Mouse (Mus musculus) forebrain, embryonic 11.5 days (tissue): ENCODE data around the gene Ptprm. TPM values are rescaled to one million over a fixed set of nuclear protein-coding genes. Genes with fewer than 3 reads are reported as not detected.

Experiments used
- ATAC-seq: fragments of 200-750 bp; cut with Nextera tagmentation; replicated peaks from 2 replicates; pipeline ENCODE4 v1.8.0; 2017; ENCODE audit warnings: moderate TSS enrichment; ENCODE audit not compliant: low FRiP score
- DNase-seq: peaks from one replicate; pipeline ENCODE4 v3.0.0-alpha.2; 2017; ENCODE audit warnings: low spot score
- H3K27ac ChIP-seq: fragments of 300-500 bp; sonication (generic); 2 replicates; pipeline ENCODE4 v1.5.1; 2014; ENCODE audit warnings: low read depth, low read length
- H3K27me3 ChIP-seq: fragments of 300-500 bp; sonication (generic); 2 replicates; pipeline ENCODE4 v1.6.1; 2014; ENCODE audit warnings: mild to moderate bottlenecking, low read length, mixed read lengths; ENCODE audit not compliant: control insufficient read depth, insufficient read depth
- H3K36me3 ChIP-seq: fragments of 300-500 bp; sonication (generic); 2 replicates; pipeline ENCODE4 v1.6.1; 2014; ENCODE audit warnings: mild to moderate bottlenecking, low read length, moderate library complexity, mixed read lengths; ENCODE audit not compliant: control insufficient read depth, insufficient read depth
- H3K4me1 ChIP-seq: fragments of 300-500 bp; sonication (generic); replicated peaks from 2 replicates; pipeline ENCODE4 v1.6.1; 2014; ENCODE audit warnings: low read length, mixed read lengths; ENCODE audit not compliant: control insufficient read depth, insufficient read depth
- H3K4me2 ChIP-seq: fragments of 300-500 bp; sonication (generic); 2 replicates; pipeline ENCODE4 v1.6.1; 2014; ENCODE audit warnings: low read depth, mild to moderate bottlenecking, low read length, moderate library complexity, mixed read lengths; ENCODE audit not compliant: severe bottlenecking
- H3K4me3 ChIP-seq: fragments of 300-500 bp; sonication (generic); 2 replicates; pipeline ENCODE4 v1.5.1; 2014; ENCODE audit warnings: low read depth, low read length
- H3K9ac ChIP-seq: fragments of 300-500 bp; sonication (generic); 2 replicates; pipeline ENCODE4 v1.6.1; 2014; ENCODE audit warnings: low read length
- H3K9me3 ChIP-seq: fragments of 300-500 bp; sonication (generic); 2 replicates; pipeline ENCODE4 v1.6.1; 2016; ENCODE audit warnings: low read length, mixed read lengths; ENCODE audit not compliant: control insufficient read depth
- WGBS: fragments of 180-500 bp; shearing (Covaris S2); extraction: QIAGEN DNeasy Blood & Tissue Kit; methylation state at CpG from one replicate; pipeline ENCODE4 v1.1.7; 2014; 5-methylcytosine and 5-hydroxymethylcytosine counted together
- polyA plus RNA-seq: library from polyadenylated mRNA; unstranded; fragments of >200 nt; fragmentation: Nextera tagmentation; extraction: Ambion mirVana; gene quantifications from 2 replicates; pipeline ENCODE4 v1.2.1, GENCODE M21; 2014

Ptprm gene
- polyA plus RNA-seq, 1 experiment from 2014 or later: 11.7 TPM

DNA sequence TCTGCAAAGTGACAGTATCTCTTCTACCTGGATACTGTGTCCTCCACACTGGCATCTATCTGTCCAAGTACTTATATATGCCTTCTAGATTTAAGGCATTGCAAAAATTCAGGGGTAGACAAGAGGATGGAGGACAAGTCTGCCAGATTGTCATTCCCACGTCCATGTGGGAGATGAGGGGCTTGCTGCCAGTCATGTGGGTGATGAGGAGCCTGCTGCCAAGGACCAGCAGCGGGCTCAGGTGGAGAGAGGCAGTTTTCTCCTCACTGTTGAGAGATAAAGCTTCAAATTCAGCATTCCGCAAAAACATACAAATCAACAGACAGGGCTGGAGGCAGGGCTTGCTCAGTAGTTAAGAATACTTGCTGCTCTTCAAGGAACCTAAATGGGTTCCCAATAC lies 66.8 kb downstream of the Ptprm start:
- WGBS: 84% methylated on average over 3 of the region's 3 CpGs
- H3K9ac ChIP-seq: no peak overlapping the region
- no peaks in the 10 kb centered on the region for H3K27me3 ChIP-seq
- ATAC-seq (no peak), DNase-seq (no peak)
- no peak overlapping the region for H3K4me3 ChIP-seq
- H3K27ac ChIP-seq: no peak overlapping the region
- H3K4me1 ChIP-seq: peaks cover 1% of the 10 kb centered on the region; the same call in 1 of the 2 replicates
- H3K36me3 ChIP-seq: no peaks in the 10 kb centered on the region
- H3K4me2 ChIP-seq: no peak overlapping the region
- H3K9me3 ChIP-seq: no peaks in the 10 kb centered on the region

DNA sequence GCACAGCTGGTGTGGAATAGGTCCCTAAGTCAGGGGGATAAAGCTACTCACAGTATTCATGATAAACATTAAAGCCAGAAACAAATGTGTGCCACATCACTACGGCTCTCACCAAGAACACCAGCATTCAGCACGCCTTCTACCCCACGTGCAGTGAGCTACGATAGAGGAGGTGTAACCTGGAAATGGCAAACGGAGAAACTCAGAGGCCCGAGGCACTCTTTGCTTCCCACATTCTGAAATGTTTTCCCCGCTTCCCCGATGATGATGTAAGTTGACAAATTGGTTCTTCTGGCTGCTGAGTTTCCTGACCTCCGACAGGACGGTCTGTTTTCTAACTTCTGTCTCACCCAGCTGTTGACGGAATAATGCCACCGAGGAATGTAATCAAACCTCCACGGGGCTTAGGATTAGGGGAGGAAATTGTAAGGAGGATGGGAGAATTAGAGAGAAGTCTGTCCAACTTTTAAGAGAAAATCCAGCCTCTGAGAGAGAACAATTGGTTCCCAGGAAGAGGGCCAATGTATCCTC lies 72.6 kb downstream of the Ptprm start:
- H3K36me3 ChIP-seq: no peaks in the 10 kb centered on the region
- 43% methylated on average over 13 of the region's 13 CpGs for WGBS
- DNase-seq (no peak), ATAC-seq (no peak)
- no peak overlapping the region for H3K9ac ChIP-seq
- no peaks in the 10 kb centered on the region for H3K27me3 ChIP-seq
- H3K9me3 ChIP-seq: no peaks in the 10 kb centered on the region
- no peak overlapping the region for H3K4me3 ChIP-seq
- no peak overlapping the region for H3K4me2 ChIP-seq
- no peaks in the 10 kb centered on the region for H3K4me1 ChIP-seq
- no peak overlapping the region for H3K27ac ChIP-seq

DNA sequence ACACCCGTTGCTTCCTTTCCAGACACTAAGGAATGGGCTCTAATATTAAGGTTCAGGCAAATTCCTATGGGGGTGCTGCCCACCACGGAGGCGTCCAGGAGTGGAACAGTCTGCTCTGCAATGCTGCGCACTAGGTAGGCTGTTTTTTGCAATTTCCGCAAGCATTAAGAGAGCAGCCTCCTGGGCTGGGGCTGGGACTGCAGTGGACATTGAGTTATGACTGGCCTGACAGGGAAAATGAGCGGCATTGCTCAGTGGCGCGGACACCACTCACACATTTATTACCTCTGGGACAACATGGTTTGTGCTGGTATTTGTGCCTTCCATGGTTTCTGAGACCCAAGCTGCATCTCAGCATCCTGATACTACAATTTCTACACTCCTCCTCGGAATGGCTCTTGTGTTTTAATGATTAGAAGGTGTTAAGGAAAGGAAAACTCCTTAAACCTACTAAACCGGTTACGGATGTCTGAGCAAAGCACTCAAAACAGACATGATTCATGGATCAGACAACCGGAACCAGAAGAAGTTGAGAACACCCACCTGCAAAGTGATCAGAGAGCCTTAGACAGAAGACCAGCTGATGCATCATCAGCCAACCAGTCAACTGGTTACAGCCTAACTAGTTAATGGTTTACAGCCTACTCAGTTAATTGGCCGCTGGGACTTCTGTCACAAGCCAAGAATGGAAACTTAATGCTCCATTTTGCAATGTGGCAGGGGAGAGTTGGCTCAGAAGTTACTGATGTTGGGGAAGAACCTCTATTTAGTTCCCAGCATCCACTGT lies 76.9 kb downstream of the Ptprm start:
- Histone ChIP-seq H3K4me1 (no peaks in the 10 kb centered on the region), H3K27me3 (no peaks in the 10 kb centered on the region), H3K4me3 (no peak overlapping the region), H3K9me3 (no peaks in the 10 kb centered on the region), H3K27ac (no peak overlapping the region), H3K4me2 (no peak overlapping the region), H3K36me3 (no peaks in the 10 kb centered on the region), H3K9ac (no peak overlapping the region)
- no peak for ATAC-seq
- 97% methylated on average over 13 of the region's 13 CpGs for WGBS
- no peak for DNase-seq

DNA sequence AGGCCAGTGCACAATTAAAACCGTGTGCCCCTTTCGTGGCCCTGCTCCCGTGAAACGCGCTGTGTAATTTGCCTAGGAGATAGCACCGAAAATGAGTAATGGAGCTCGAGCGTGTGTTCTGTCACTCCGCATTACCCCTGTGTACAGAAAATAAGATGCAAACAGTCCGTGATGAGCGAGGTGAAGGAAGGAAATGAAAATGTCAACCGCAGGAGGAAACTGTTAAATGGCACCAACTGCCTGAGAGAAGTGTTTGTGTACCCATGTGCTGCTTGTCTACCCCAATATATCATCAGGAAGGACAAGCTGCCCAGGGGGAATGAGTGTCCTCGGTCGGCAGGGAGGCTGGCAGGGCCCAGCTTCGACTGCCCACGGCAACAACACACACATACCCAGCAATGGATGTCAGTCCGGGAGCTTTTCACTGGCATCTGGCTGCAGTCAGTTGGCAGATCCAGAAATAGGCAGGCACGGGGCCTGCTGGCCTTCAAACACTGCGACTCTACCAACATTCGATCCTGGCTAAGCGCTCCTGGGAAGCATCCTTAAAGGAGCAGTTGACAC lies 79.6 kb downstream of the Ptprm start:
- Histone ChIP-seq H3K9me3 (no peaks in the 10 kb centered on the region), H3K9ac (no peak overlapping the region), H3K36me3 (no peaks in the 10 kb centered on the region), H3K4me3 (no peak overlapping the region), H3K27me3 (no peaks in the 10 kb centered on the region), H3K27ac (no peak overlapping the region), H3K4me1 (no peaks in the 10 kb centered on the region), H3K4me2 (no peak overlapping the region)
- 84% methylated on average over 21 of the region's 21 CpGs for WGBS
- ATAC-seq: no peak
- DNase-seq: no peak

GRCm38 (mm10) chr17:67272928-67273327 lies 81.3 kb downstream of the Ptprm start:
- Histone ChIP-seq H3K9me3 (no peaks in the 10 kb centered on the region), H3K36me3 (no peaks in the 10 kb centered on the region), H3K4me1 (no peaks in the 10 kb centered on the region), H3K9ac (no peak overlapping the region), H3K4me2 (no peak overlapping the region), H3K27me3 (no peaks in the 10 kb centered on the region), H3K4me3 (no peak overlapping the region), H3K27ac (no peak overlapping the region)
- no peak for ATAC-seq
- no peak for DNase-seq

DNA sequence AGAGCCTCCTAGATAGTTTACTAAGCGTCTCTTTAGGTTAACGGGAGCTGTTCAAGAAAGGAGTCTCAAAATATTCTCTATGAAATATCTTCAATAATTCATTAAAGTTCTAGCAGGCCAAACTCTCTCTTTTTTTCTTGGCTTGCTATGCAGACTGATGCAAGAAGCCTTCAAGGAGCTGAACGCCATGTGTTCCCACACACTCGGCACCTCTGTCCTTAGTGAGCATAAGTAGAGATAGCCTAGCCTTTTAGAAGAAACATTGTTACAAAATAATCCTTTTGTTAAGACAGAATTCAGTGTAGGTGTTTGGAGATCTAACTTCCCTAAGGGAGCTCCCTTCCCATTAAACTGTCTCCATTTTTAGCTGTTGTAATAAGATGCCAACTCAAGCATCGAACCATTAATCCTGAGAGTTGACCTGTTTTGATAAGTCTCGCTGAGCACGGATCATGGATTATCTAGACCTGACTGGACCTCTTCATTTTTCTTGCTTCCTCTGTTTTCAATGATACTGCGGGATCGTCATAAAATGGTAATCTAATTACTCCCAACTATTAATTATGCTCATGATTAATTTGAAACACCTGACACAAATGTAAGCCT lies 85.7 kb downstream of the Ptprm start:
- no peak for ATAC-seq
- no peaks in the 10 kb centered on the region for H3K36me3 ChIP-seq

GRCm38 (mm10) chr17:67266270-67266669 lies 88.0 kb downstream of the Ptprm start:
- Histone ChIP-seq H3K9me3 (no peaks in the 10 kb centered on the region), H3K4me3 (no peak overlapping the region), H3K4me1 (no peaks in the 10 kb centered on the region), H3K27ac (no peak overlapping the region), H3K9ac (no peak overlapping the region), H3K36me3 (no peaks in the 10 kb centered on the region), H3K27me3 (no peaks in the 10 kb centered on the region), H3K4me2 (no peak overlapping the region)
- DNase-seq (no peak), ATAC-seq (no peak)
- WGBS: 94% methylated on average over 6 of the region's 6 CpGs

More for the DNA sequence above, 85.7 kb downstream of the Ptprm start:
- Histone ChIP-seq H3K4me2 (no peak overlapping the region), H3K4me3 (no peak overlapping the region), H3K27me3 (no peaks in the 10 kb centered on the region), H3K9ac (no peak overlapping the region), H3K9me3 (no peaks in the 10 kb centered on the region), H3K27ac (no peak overlapping the region), H3K4me1 (no peaks in the 10 kb centered on the region)
- no peak for DNase-seq
- WGBS: 91% methylated on average over 9 of the region's 9 CpGs

GRCm38 (mm10) chr17:67265520-67265919 lies 88.7 kb downstream of the Ptprm start:
- WGBS: 92% methylated on average over 4 of the region's 4 CpGs
- ATAC-seq: no peak
- no peak overlapping the region for H3K4me2 ChIP-seq

More at GRCm38 (mm10) chr17:67265520-67265919, 88.7 kb downstream of the Ptprm start:
- Histone ChIP-seq H3K27me3 (no peaks in the 10 kb centered on the region), H3K27ac (no peak overlapping the region), H3K36me3 (no peaks in the 10 kb centered on the region), H3K9ac (no peak overlapping the region), H3K4me3 (no peak overlapping the region), H3K9me3 (no peaks in the 10 kb centered on the region), H3K4me1 (no peaks in the 10 kb centered on the region)
- no peak for DNase-seq
